Mouse (Mus musculus): ENCODE results near the gene Mmd2.

GRCm38 (mm10) chr5:142557397-142558067, 51.1 kb downstream of the Mmd2 start:
- TF ChIP-seq TCF12 (IDR thresholded peaks at IDR 0.05; ENCODE audit: insufficient read depth, poor library complexity, severe bottlenecking) (no peak), POLR2A (IDR thresholded peaks at IDR 0.05; ENCODE audit: insufficient read length, low read depth) (no peak), MAX (IDR thresholded peaks at IDR 0.05; ENCODE audit: low read depth) (no peak), POLR2AphosphoS2 (IDR thresholded peaks at IDR 0.05; ENCODE audit: insufficient read length, low read depth) (no peak), USF1 (IDR thresholded peaks at IDR 0.05; ENCODE audit: low read depth) (no peak), CEBPB (IDR thresholded peaks at IDR 0.05; ENCODE audit: insufficient read depth, poor library complexity, severe bottlenecking) (no peak), MYOD1 (IDR thresholded peaks at IDR 0.05; ENCODE audit: control insufficient read depth in 1 of 3, insufficient read length in 2 of 3, low read depth in 2 of 3) (peak in 1 of 3 experiments; percentile 1), MYOG (IDR thresholded peaks at IDR 0.05; ENCODE audit: control insufficient read depth in 1 of 3, insufficient read depth in 1 of 3, insufficient read length in 2 of 3, low read depth in 2 of 3) (peak in 1 of 3 experiments; percentile 6), SRF (IDR thresholded peaks at IDR 0.05; ENCODE audit: control insufficient read depth, insufficient read length, low read depth) (no peak), E2F4 (IDR thresholded peaks at IDR 0.05; ENCODE audit: insufficient read depth) (no peak), REST (IDR thresholded peaks at IDR 0.05; ENCODE audit: insufficient read depth, insufficient read length) (no peak), TCF3 (IDR thresholded peaks at IDR 0.05; ENCODE audit: insufficient read length, low read depth) (no peak)
